Mouse (Mus musculus) limb, embryonic 15.5 days (tissue): ENCODE measurements at regions not wholly inside any gene's neighbourhood (a gene's known extent, or its start where the extent isn't known, plus 50 kb on each side); places are given as distances from the start of the nearest gene placed in this dataset.

Experiments used
- ATAC-seq: fragments of 200-750 bp; cut with Nextera tagmentation; 2 replicates; pipeline ENCODE4 v1.8.0; 2017; ENCODE audit warnings: low read depth, moderate TSS enrichment; ENCODE audit not compliant: insufficient number of reproducible peaks, low FRiP score, low TSS enrichment
- H3K27ac ChIP-seq: fragments of 300-500 bp; sonication (generic); 2 replicates; pipeline ENCODE4 v1.5.1; 2015; ENCODE audit warnings: moderate library complexity, mild to moderate bottlenecking, inconsistent platforms
- H3K27me3 ChIP-seq: fragments of 300-500 bp; sonication (generic); 2 replicates; pipeline ENCODE4 v1.6.1; 2015; ENCODE audit warnings: inconsistent platforms
- H3K36me3 ChIP-seq: fragments of 300-500 bp; sonication (generic); 2 replicates; pipeline ENCODE4 v1.6.1; 2015; ENCODE audit warnings: inconsistent platforms
- H3K4me1 ChIP-seq: fragments of 300-500 bp; sonication (generic); 2 replicates; pipeline ENCODE4 v1.6.1; 2015; ENCODE audit warnings: inconsistent platforms
- H3K4me2 ChIP-seq: fragments of 300-500 bp; sonication (generic); 2 replicates; pipeline ENCODE4 v1.6.1; 2015; ENCODE audit warnings: mild to moderate bottlenecking, inconsistent platforms
- H3K4me3 ChIP-seq: fragments of 300-500 bp; sonication (generic); 2 replicates; pipeline ENCODE4 v1.5.1; 2015; ENCODE audit warnings: mild to moderate bottlenecking, inconsistent platforms
- H3K9ac ChIP-seq: fragments of 300-500 bp; sonication (generic); 2 replicates; pipeline ENCODE4 v1.6.1; 2015; ENCODE audit warnings: inconsistent platforms
- H3K9me3 ChIP-seq: fragments of 300-500 bp; sonication (generic); 2 replicates; pipeline ENCODE4 v1.6.1; 2016; ENCODE audit warnings: inconsistent platforms
- WGBS: fragments of 180-500 bp; shearing (Covaris S2); methylation state at CpG from one replicate; pipeline ENCODE4 v1.1.7; 2015; 5-methylcytosine and 5-hydroxymethylcytosine counted together

DNA sequence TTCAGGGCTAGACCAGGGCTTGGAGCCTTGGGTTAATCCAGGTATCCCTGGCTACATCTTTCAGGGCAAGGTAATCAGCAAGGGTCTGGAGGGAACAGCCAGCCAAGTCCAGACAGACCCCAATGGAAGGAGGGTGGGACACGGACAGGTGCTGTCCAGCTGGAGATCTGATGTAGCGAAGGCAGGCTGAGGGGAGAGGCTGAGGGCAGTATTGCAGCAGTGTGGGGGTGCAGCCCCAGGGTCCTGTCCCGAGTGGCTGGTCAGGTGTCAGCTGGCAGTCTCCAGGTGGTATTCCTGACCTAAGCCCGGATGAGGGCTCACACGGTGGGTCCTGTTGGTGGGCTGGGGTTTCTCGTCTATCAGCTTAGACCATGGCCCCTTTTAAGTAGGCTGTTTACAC is 245.7 kb downstream of the Etnk1 start:
- WGBS, result 79% methylated on average over 6 of the region's 6 CpGs
- Histone ChIP-seq H3K4me1 (no peaks in the 10 kb centered on the region), H3K36me3 (no peaks in the 10 kb centered on the region), H3K27me3 (no peaks in the 10 kb centered on the region), H3K4me2 (no peak overlapping the region), H3K4me3 (no peak overlapping the region), H3K27ac (no peak overlapping the region), H3K9ac (no peak overlapping the region), H3K9me3 (no peaks in the 10 kb centered on the region)
- no peak for ATAC-seq

DNA sequence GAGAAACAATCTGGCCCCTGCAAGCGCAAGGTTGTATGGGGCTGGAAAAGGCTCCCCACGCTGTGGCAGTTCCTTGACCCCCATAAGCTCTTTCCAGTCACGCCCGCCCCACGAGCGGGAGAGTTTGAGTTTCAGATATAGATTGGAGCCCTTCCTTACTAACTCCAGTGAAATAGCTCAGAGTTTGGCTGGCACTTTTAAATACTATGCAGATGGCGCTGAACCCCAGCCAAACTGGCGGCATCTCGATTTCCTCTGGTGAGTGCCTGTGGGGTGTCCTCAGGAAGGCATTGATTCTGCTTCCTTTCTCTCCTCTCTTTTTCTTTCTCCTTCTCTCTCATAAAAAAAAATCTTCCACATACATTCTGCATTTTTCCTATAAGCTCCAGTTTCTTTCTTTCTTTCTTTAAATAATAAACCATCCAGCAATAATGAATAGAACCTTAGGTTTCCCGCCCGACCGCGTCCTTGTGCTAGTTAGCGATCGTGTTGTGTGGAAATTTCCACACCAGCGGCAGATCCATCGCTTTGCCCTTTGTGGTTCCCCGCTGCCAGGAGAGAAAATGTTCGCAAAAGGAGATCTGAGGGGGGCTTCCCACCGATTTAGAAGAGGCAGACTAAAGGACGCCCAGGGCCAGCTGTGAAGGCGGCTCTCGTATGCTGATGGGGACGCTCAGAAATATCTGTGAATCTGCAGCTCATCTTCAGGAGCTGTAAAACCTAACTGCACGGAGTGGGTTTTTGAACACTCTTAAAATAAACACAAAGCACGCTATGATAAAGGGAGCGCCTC is 247.8 kb downstream of the Etnk1 start:
- WGBS, result 82% methylated on average over 27 of the region's 27 CpGs
- Histone ChIP-seq H3K4me3 (no peak overlapping the region), H3K27me3 (no peaks in the 10 kb centered on the region), H3K27ac (no peak overlapping the region), H3K36me3 (no peaks in the 10 kb centered on the region), H3K4me2 (no peak overlapping the region), H3K4me1 (no peaks in the 10 kb centered on the region), H3K9ac (no peak overlapping the region), H3K9me3 (no peaks in the 10 kb centered on the region)
- ATAC-seq, result no peak

DNA sequence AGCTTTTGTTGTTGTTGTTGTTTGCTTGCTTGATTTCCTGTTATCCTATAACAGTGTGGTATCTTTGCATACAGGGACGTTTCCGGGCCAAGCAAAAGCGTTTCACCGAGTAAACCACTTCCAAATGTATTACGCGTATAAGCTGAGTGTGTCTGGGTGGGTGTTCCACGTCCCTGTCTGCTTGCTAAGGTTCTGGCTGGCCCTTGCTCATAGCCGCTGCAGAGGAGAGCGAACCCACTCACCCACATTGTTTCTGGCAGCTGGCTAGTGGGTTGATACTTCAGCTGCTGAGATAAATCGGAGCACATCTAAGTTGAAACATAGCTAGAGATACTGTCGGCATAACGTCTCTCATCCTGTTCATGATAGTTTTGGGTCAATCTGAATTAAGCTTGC is 248.4 kb downstream of the Etnk1 start:
- no peaks in the 10 kb centered on the region for H3K9me3 ChIP-seq
- H3K27ac ChIP-seq, result no peak overlapping the region
- no peak for ATAC-seq
- no peak overlapping the region for H3K4me3 ChIP-seq
- H3K27me3 ChIP-seq, result no peaks in the 10 kb centered on the region
- no peak overlapping the region for H3K9ac ChIP-seq
- H3K4me2 ChIP-seq, result no peak overlapping the region
- no peaks in the 10 kb centered on the region for H3K4me1 ChIP-seq
- H3K36me3 ChIP-seq, result no peaks in the 10 kb centered on the region
- WGBS, result 87% methylated on average over 12 of the region's 12 CpGs

DNA sequence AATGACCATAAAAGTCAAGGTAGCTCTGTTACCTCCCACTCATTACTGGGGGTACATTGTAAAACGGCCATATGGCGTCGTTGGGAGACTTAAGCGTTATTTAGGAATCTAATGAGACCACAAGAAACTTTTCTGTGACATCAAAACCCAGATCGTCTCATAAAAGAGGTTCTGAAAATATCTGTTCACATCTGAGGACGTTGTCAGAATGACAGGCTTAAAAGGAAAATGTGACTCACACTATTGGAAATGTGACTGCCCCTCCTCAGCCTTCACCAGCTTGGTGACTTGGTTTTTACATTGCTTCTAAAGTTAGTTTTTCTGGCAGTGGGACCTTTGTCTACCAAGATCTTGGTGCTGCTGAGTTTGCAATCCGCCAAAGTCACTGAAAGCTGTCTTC is 252.9 kb downstream of the Etnk1 start:
- ATAC-seq, result no peak
- WGBS, result 37% methylated on average over 7 of the region's 7 CpGs
- no peaks in the 10 kb centered on the region for H3K9me3 ChIP-seq
- no peaks in the 10 kb centered on the region for H3K27me3 ChIP-seq
- no peaks in the 10 kb centered on the region for H3K36me3 ChIP-seq
- H3K9ac ChIP-seq, result no peak overlapping the region
- no peak overlapping the region for H3K4me3 ChIP-seq
- 0 out of 2 replicates have a peak, but pooled peaks cover 4% of the 10 kb centered on the region for H3K4me1 ChIP-seq
- H3K27ac ChIP-seq, result peak overlapping the region; percentile 61
- H3K4me2 ChIP-seq, result no peak overlapping the region

DNA sequence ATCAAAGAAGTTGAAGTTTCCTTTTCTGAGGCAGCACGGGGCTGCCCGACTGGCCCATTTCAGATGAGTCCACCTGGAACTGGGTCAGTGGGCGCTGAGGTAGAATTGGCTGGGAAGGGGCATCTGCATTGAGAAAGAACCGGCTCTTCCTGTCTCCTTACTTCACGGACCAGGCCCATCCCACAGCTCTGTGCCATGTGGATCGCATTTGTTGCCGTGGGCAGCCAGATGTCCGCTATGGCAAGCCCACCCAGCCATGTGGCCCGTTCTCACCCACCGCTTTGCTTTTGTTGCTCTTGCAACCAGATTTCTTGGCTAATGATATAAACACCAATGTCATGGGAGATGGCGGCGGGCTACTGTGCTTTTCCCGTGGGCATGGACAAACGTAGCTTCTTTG is 256.0 kb downstream of the Etnk1 start:
- Histone ChIP-seq H3K4me1 (0 out of 2 replicates have a peak, but pooled peaks cover 4% of the 10 kb centered on the region), H3K27me3 (0 out of 2 replicates have a peak, but pooled peaks cover 4% of the 10 kb centered on the region), H3K4me3 (no peak overlapping the region), H3K9ac (no peak overlapping the region), H3K36me3 (no peaks in the 10 kb centered on the region), H3K4me2 (no peak overlapping the region), H3K27ac (no peak overlapping the region), H3K9me3 (no peaks in the 10 kb centered on the region)
- WGBS, result 82% methylated on average over 14 of the region's 14 CpGs
- no peak for ATAC-seq

DNA sequence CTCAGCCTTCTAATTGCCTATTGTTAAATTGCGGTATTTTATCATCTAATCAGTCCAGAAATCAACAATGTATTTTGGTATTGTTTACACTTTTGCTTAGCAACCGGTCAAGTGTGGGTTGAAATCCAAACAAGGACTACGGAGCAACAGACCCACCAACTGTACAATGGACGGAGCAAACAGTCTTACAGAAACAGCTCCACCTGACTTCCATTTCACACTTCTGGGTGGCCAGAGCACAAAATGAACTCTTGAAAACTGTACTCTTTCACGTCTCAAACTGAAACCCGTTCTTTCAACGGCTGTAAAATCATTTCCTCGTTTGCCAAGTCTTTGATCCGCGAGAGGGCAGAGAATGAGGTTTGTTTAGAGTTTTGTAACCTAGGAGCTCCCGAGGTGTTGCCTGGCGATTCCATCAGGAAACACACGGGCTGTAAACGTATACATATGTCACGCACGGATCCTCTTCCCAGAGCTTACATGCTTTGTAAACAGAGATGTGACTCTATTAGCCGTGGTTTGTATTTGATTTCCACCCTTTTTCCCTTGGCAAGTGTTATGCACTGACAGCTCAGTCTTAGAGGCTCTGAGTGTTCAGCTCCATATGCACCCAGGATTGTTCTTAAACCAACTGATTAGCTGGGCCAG is 258.3 kb downstream of the Etnk1 start:
- 28% methylated on average over 17 of the region's 17 CpGs for WGBS
- 0 out of 2 replicates have a peak, but pooled peaks cover 4% of the 10 kb centered on the region for H3K4me1 ChIP-seq
- H3K27me3 ChIP-seq, result 0 out of 2 replicates have a peak, but pooled peaks cover 4% of the 10 kb centered on the region
- no peaks in the 10 kb centered on the region for H3K36me3 ChIP-seq
- no peaks in the 10 kb centered on the region for H3K9me3 ChIP-seq
- no peak for ATAC-seq
- H3K9ac ChIP-seq, result no peak overlapping the region
- no peak overlapping the region for H3K4me3 ChIP-seq
- peak overlapping the region; percentile 26; the same call in 1 of the 2 replicates for H3K4me2 ChIP-seq
- H3K27ac ChIP-seq, result no peak overlapping the region

DNA sequence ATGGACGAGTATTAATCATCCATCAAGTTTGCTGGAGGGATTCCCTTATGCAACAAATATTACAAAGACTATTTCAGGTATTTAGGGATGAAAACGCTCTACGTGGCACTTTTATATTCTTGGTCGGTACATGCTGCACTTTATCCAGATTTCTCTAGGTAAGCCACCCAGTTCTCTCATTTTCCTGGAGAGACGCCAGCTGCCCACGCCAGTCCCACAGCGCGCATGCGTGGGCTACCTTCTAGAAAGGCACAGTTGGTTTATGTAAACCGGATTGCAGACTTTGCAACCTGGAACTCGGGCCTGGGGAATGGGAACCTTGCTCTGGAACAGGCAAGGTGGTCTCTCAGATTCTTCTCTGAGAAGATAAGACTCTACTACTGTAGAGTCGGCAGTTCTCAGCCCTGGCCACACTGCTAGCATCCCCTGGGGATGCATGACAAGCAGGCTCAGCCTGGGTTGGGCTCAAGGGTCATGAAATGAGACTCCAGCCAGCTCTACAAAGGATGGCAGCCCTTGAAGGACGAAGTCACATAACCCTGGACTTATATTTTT is 265.0 kb downstream of the Etnk1 start:
- H3K4me1 ChIP-seq, result no peaks in the 10 kb centered on the region
- no peak overlapping the region for H3K4me2 ChIP-seq
- WGBS, result 86% methylated on average over 13 of the region's 13 CpGs
- H3K4me3 ChIP-seq, result no peak overlapping the region
- H3K36me3 ChIP-seq, result no peaks in the 10 kb centered on the region
- ATAC-seq, result no peak
- H3K9ac ChIP-seq, result no peak overlapping the region
- no peaks in the 10 kb centered on the region for H3K9me3 ChIP-seq
- peaks cover 22% of the 10 kb centered on the region; the same call in 1 of the 2 replicates for H3K27me3 ChIP-seq
- H3K27ac ChIP-seq, result no peak overlapping the region

DNA sequence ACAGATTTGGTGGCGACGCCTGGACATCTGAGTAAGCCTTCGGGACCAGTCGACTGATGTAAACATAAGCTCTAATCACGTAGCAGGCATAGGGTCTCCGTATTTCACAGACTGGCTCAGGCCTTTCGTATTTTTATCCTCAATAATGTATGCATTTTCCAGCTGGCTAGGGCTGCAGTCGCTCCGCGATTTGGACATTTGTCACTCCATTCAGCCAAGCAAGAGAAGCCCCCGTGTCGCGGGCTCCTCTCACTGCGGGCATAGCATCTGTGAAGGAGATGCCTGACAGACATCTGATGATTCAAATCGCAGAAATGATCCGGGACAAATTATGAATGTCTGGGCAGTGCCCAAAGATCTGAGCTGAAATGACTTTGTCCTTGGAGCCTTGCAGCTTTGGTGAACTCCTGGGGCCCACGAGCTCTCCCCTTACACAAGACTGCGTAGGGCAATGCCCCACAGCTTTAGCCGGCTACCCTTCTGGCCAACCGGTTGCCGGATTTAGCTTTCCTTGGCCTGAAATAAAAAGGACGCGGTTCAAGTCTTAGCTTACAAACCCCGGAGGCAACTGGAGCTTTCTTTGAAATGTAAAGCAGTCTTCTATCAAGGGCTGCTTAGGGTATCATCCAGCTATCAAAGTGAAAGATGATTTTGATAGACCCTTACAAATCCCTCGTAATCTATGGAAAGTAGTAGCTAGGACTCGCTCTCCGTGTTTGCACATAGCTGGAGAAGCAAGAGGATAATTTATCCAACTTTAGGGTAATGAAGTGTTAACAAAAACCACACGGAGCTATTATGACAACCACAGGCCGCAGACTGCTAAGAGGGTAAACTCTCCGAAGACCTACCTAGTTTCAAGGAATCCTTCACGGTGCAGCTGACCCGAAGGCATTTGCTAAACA is 270.6 kb downstream of the Etnk1 start:
- no peaks in the 10 kb centered on the region for H3K9me3 ChIP-seq
- H3K4me2 ChIP-seq, result 0 out of 2 replicates have a peak overlapping the region, but pooled peaks have one; percentile 5
- H3K4me1 ChIP-seq, result peaks cover 9% of the 10 kb centered on the region; the same call in 1 of the 2 replicates
- H3K36me3 ChIP-seq, result no peaks in the 10 kb centered on the region
- H3K27ac ChIP-seq, result no peak overlapping the region
- no peak overlapping the region for H3K4me3 ChIP-seq
- H3K27me3 ChIP-seq, result peaks cover 24% of the 10 kb centered on the region; the same call in 1 of the 2 replicates
- H3K9ac ChIP-seq, result no peak overlapping the region
- 47% methylated on average over 32 of the region's 32 CpGs for WGBS
- no peak for ATAC-seq

DNA sequence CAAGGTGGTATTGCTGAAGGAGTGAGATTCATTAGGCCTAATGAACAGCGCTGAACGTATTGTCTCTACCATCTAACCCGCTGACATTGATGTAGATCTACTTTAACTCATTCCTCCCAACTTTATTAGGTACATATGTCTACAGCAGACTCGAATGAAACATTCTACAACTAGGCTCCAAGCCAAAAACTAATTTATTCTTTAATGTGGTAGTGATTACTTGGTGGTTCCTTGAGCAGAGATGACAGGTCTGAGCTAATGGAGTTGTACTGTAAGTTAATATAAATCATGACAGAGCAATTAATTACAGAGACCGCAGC is 271.2 kb downstream of the Etnk1 start:
- Histone ChIP-seq H3K27me3 (peaks cover 24% of the 10 kb centered on the region; the same call in 1 of the 2 replicates), H3K9me3 (no peaks in the 10 kb centered on the region), H3K4me1 (peaks cover 9% of the 10 kb centered on the region; the same call in 1 of the 2 replicates), H3K4me3 (no peak overlapping the region), H3K27ac (no peak overlapping the region), H3K36me3 (no peaks in the 10 kb centered on the region), H3K4me2 (0 out of 2 replicates have a peak overlapping the region, but pooled peaks have one; percentile 5), H3K9ac (no peak overlapping the region)
- ATAC-seq, result no peak
- 26% methylated on average over 5 of the region's 5 CpGs for WGBS

DNA sequence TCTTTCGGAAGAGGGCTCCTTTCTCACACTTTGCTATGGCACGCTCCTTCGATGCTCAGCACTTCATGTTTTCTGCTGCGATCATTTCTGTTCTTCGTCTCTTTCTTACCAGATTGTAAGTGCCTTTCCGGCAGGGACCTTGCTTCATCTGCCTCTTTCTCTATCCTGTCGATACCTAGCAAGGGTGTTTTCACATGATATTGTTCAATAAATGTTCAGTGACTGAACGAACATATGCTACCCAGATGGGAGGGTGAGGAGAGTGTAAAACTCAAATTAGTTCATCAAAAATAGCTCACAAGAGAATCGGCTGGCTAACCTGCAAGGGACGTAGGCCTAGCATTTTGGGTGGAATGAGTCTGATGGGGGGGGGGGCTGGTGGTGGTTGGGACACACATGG is 272.5 kb downstream of the Etnk1 start:
- Histone ChIP-seq H3K9ac (no peak overlapping the region), H3K4me3 (no peak overlapping the region), H3K4me2 (no peak overlapping the region), H3K9me3 (no peaks in the 10 kb centered on the region), H3K4me1 (peaks cover 9% of the 10 kb centered on the region; the same call in 1 of the 2 replicates), H3K27ac (no peak overlapping the region), H3K27me3 (peaks cover 24% of the 10 kb centered on the region; the same call in 1 of the 2 replicates), H3K36me3 (no peaks in the 10 kb centered on the region)
- ATAC-seq, result no peak
- WGBS, result 68% methylated on average over 10 of the region's 10 CpGs

DNA sequence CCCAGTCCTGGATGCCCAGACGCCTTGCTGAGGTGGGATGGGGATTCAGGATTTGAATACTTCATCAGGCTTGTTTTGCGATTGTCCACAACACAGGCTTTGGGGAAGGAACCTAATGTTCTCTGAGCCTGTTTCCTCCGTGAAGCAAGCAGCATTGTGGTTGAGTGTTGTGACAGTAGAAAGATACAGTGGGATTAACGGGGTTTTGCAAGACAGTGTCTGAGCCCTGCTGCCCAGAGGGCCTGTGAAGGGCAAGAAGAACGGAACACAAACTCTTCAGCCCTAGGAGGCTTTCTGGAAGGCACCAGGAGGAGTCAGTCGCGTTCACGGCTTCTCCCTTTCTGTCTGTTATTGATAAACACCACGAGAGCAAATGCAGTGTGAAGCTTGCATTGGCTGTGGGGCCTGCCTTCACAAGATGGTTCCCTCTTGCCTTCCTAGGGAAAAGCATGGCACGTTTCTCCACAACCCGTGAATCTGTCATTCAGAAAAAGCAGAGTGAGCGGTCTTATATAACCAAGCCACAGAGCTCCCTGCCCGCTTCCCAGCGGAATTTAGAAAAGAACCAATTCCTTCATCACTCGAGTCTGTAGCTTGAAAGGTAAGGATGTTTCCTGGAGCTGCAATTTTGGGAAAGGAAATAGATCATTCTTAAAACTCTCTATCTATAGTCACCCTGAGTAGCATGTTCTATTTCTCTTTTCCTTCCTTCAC is 273.4 kb downstream of the Etnk1 start:
- no peak overlapping the region for H3K4me2 ChIP-seq
- no peak overlapping the region for H3K27ac ChIP-seq
- H3K9me3 ChIP-seq, result no peaks in the 10 kb centered on the region
- peaks cover 9% of the 10 kb centered on the region; the same call in 1 of the 2 replicates for H3K4me1 ChIP-seq
- H3K27me3 ChIP-seq, result peaks cover 21% of the 10 kb centered on the region; the same call in 1 of the 2 replicates
- H3K4me3 ChIP-seq, result no peak overlapping the region
- 76% methylated on average over 15 of the region's 15 CpGs for WGBS
- ATAC-seq, result no peak
- H3K36me3 ChIP-seq, result no peaks in the 10 kb centered on the region
- H3K9ac ChIP-seq, result no peak overlapping the region
